Mouse (Mus musculus) limb, embryonic 13.5 days (tissue): Measurements from ENCODE around the gene Nacc1. TPM values are rescaled to one million over a fixed set of nuclear protein-coding genes. Genes with fewer than 3 reads are reported as not detected.
"Not testable (repeated sequence)": the region's sequence is repeated elsewhere in the genome, so short reads cannot be mapped to it uniquely, and the experiment has no call there.

Source experiments
- ATAC-seq: fragments of 200-750 bp; cut with Nextera tagmentation; 2 replicates; pipeline ENCODE4 v1.8.0; 2017; ENCODE audit warnings: low read depth, moderate number of reproducible peaks, moderate TSS enrichment; ENCODE audit not compliant: low FRiP score
- H3K27ac ChIP-seq: fragments of 300-500 bp; sonication (generic); 2 replicates; pipeline ENCODE4 v1.5.1; 2015; ENCODE audit warnings: inconsistent platforms, mild to moderate bottlenecking, moderate library complexity
- H3K27me3 ChIP-seq: fragments of 300-500 bp; sonication (generic); 2 replicates; pipeline ENCODE4 v1.6.1; 2015; ENCODE audit warnings: mild to moderate bottlenecking, inconsistent platforms
- H3K36me3 ChIP-seq: fragments of 300-500 bp; sonication (generic); 2 replicates; pipeline ENCODE4 v1.6.1; 2015; ENCODE audit warnings: inconsistent platforms, mild to moderate bottlenecking, moderate library complexity
- H3K4me1 ChIP-seq: fragments of 300-500 bp; sonication (generic); 2 replicates; pipeline ENCODE4 v1.6.1; 2015; ENCODE audit warnings: inconsistent platforms
- H3K4me2 ChIP-seq: fragments of 300-500 bp; sonication (generic); replicated peaks from 2 replicates; pipeline ENCODE4 v1.6.1; 2015; ENCODE audit warnings: inconsistent platforms, mild to moderate bottlenecking, moderate library complexity
- H3K4me3 ChIP-seq: fragments of 300-500 bp; sonication (generic); 2 replicates; pipeline ENCODE4 v1.5.1; 2015; ENCODE audit warnings: moderate library complexity, mild to moderate bottlenecking, inconsistent platforms
- H3K9ac ChIP-seq: fragments of 300-500 bp; sonication (generic); 2 replicates; pipeline ENCODE4 v1.6.1; 2015; ENCODE audit warnings: mild to moderate bottlenecking, inconsistent platforms
- H3K9me3 ChIP-seq: fragments of 300-500 bp; sonication (generic); 2 replicates; pipeline ENCODE4 v1.6.1; 2016; ENCODE audit warnings: inconsistent platforms
- WGBS: fragments of 180-500 bp; shearing (Covaris S2); methylation state at CpG from one replicate; pipeline ENCODE4 v1.1.7; 2015; 5-methylcytosine and 5-hydroxymethylcytosine counted together
- polyA plus RNA-seq: library from polyadenylated mRNA; unstranded; fragments of >200 nt; fragmentation: Nextera tagmentation; extraction: Ambion mirVana; gene quantifications from 2 replicates; pipeline ENCODE4 v1.2.1, GENCODE M21; 2015

The Nacc1 gene
- polyA plus RNA-seq, 1 experiment from 2014 or later: 15.2 TPM

DNA sequence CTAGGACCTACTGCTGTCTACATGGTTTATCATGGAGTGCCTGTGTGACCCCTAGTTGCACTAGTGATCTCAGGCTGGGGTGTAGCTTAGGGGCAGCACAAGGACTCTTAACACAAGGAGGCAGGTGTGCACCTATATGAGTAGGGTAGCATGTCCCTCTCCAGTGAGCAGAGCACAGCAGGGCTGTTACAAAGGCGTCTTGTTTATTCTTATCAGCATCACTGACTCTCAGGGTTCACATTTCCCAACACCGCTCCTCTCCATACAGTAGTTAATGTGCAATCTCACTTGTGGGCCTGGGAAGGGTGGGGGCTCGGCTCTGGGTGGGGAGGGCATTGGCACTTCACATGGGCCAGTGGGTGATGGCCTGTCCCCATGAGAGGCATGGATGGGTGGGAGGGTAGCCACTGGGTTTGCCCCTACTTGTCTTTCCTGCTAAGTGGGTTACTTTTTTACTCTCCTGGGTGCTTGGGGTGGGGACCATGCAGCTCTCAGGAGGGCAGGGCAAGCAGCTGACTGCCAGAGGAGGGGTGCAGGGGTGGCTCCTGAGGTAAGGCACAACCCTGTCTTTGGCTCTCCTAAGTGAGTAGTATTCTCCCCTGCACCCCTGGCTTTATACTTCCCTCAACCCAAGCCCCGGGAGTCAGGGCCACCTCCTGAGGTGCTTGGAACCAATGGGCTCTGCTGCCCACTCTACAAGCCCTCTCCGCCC lies 17.2 kb downstream of the Nacc1 start:
- not testable (repeated sequence) for H3K4me1 ChIP-seq, H3K27me3 ChIP-seq, H3K4me3 ChIP-seq, H3K9me3 ChIP-seq, H3K9ac ChIP-seq, H3K27ac ChIP-seq, H3K4me2 ChIP-seq, ATAC-seq
- peaks cover 72% of the 10 kb centered on the region for H3K36me3 ChIP-seq
- WGBS: 89% methylated on average over 5 of the region's 5 CpGs

DNA sequence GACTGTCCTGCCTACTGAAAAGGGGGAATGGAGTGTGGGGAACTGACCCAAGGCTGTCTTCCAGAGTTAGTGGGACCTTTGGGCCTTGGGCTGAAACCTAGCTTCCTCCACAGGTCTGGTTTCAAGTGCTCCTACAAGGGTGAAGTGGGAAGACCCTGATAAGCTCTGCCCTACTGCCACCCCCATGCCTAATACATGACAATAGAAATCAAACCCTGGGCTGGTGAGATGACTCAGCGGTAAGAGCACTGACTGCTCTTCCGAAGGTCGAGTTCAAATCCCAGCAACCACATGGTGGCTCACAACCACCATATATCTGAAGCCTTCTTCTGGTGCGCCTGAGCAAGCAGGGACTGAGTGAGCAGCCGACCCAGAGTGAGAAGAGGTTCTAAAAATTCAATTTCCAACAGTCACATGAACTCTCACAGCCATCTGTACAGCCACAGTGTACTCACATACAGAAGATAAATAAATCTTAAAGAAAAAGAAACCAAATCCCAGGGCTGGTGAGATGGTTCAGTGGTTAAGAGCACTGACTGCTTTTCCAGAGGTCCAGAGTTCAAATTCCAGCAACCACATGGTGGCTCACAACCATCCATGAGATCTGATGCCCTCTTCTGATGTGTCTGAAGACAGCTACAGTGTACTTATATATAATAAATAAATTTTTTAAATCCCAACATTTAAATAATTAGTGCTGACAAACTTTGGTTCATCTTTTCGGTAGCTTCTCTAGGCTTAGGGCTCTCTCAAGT lies 18.8 kb downstream of the Nacc1 start:
- 85% methylated on average over 6 of the region's 6 CpGs for WGBS

DNA sequence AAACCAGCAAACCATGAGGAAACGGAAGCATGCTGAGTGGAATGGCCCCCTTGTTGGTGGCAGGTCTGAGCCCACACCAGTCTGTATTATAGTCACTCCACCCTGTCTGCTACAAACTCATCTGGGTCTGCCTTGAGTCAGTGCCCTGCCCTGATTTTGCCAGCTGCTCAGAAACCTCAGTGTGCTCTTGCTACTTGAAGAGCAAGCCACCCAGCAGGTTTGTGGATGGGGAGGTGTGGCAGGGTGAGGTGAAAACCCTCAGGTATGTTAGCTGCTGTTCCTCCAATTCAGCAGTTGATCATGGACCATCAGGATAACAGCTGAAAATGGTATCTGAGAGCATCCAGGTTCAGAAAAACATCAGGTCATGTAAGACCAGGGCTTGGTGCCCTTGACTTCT lies 19.6 kb downstream of the Nacc1 start:
- peaks cover 15% of the 10 kb centered on the region for H3K4me1 ChIP-seq
- H3K27ac ChIP-seq: no peak overlapping the region
- H3K27me3 ChIP-seq: no peaks in the 10 kb centered on the region
- H3K9me3 ChIP-seq: no peaks in the 10 kb centered on the region
- no peak overlapping the region for H3K9ac ChIP-seq
- no peak overlapping the region for H3K4me2 ChIP-seq
- no peak overlapping the region for H3K4me3 ChIP-seq
- WGBS: 88% methylated on average over 1 of the region's 1 CpGs
- no peak for ATAC-seq
- peaks cover 50% of the 10 kb centered on the region for H3K36me3 ChIP-seq

More for the DNA sequence above, 18.8 kb downstream of the Nacc1 start:
- Histone ChIP-seq H3K9ac (no peak overlapping the region), H3K27ac (no peak overlapping the region), H3K4me1 (peaks cover 10% of the 10 kb centered on the region), H3K4me2 (no peak overlapping the region), H3K4me3 (no peak overlapping the region), H3K27me3 (no peaks in the 10 kb centered on the region), H3K36me3 (peaks cover 57% of the 10 kb centered on the region), H3K9me3 (no peaks in the 10 kb centered on the region)
- no peak for ATAC-seq

DNA sequence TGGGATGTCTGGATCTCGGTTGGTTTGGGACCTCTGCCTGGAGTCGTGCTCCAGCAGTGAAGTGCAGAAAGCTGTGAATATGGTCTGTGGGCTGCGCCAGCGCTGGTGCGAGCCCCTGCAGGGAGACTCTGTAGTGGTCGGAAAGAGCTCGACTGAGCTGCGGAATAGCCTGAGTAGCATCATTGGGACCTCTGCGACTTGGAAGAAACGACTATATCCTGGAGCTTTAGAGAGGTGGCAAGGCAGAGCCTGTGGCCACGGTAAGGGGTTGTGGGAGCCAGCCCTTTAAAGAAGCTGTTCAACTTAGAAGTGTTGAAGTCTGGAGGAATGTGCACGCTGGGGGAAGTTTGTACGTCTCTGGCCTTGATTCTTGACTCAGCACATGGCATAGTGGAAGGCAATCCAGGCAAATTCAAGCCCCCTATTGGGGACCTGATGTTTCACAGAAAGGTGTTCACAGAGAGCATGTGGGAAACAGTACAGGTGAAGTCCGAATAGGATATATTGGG lies 22.2 kb downstream of the Nacc1 start:
- Histone ChIP-seq H3K4me1 (peaks cover 23% of the 10 kb centered on the region), H3K27ac (peak overlapping the region; percentile 95), H3K4me2 (peak overlapping the region; percentile 94), H3K36me3 (peaks cover 24% of the 10 kb centered on the region), H3K9ac (peak overlapping the region; percentile 77), H3K9me3 (no peaks in the 10 kb centered on the region), H3K4me3 (peak overlapping the region; percentile 90), H3K27me3 (no peaks in the 10 kb centered on the region)
- WGBS: 2% methylated on average over 14 of the region's 14 CpGs
- ATAC-seq: peak; percentile 12; the same call in 1 of the 2 replicates

DNA sequence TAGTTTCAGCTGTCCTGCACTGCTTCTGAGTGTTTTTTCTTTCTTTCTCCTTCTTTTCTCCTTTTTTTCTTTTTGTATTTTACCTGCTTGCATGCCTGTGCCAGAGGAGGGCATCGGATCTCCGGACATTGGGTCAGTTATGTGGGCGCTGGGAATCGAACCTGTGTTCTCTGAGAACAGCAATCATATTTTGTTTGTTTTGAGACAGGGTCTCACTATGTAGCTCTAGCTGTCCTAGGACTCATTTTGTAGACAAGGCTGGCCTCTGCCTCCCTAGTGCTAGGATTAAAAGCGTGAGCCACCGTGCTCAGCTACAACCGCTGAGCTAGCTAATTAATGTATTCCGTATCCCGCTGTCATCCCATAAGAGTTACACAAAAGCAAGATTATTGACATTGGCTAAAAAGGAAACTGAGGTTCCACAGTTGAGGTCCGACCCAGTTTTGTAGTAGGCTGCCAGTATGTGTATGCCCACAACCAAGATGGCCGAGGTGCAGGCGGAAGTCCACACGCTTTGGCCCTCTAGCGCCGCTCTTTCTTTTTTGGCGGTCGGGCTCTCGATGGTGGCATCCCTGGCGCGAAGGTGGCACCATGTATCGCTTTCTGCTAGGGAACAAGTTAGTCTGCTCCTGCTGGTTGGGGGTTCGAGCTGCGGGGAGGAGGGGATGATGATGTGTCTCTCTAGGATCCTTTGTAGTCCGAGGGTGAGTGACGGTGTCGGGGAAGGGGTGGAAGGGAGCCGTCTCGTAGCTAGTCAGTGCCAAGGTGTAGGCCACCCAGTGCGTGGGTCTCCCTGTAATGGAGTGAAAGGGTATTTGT lies 22.9 kb downstream of the Nacc1 start:
- Histone ChIP-seq H3K4me2 (peak overlapping the region; percentile 94), H3K9ac (peak overlapping the region; percentile 77), H3K4me3 (peak overlapping the region; percentile 90), H3K9me3 (no peaks in the 10 kb centered on the region), H3K27me3 (no peaks in the 10 kb centered on the region), H3K36me3 (peaks cover 18% of the 10 kb centered on the region), H3K4me1 (peaks cover 29% of the 10 kb centered on the region), H3K27ac (peak overlapping the region; percentile 95)
- WGBS: under 1% methylated on average over 29 of the region's 29 CpGs
- ATAC-seq: peak; percentile 30; the same call in 1 of the 2 replicates

DNA sequence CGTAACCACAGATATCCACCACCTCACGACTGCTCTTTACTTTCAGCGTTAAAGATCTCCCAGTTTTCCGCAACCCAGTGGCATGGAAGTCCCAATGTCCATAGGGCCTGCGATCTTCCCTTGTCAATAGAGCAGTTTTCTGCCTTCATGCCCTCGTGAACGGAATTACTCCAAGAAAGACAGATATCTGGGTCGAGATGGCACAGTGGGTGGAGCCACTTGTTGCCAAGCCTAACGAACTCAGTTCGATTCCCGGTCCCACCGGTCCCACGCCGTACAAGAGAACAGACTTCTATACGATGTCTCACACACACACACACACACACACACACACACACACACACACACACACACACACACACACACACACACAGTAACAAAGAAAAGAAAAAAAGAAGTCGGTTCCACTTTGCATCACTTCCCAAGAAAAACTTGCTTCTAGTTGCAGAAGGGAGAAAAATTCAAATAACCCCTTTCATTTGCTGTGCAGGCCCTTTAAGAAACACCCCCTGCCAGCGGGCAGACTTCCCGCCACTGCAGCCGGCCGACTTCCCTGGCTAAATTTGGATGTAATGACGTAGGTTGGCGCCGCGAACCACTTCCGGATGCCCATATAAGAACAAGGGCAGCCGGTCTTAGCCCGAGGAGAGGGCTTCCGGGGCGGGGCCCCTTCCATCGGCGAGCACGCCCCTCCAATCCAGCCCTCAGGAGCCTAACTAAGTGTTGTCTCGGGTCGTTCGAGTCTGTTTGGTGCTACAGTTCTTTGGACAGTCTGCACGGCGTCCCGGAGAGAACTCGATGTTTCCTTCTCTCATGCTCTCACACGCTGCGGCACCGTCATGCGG lies 24.0 kb downstream of the Nacc1 start:
- Histone ChIP-seq H3K4me2 (peak overlapping the region; percentile 94), H3K36me3 (peaks cover 10% of the 10 kb centered on the region), H3K9ac (peak overlapping the region; percentile 77), H3K9me3 (no peaks in the 10 kb centered on the region), H3K4me1 (peaks cover 40% of the 10 kb centered on the region), H3K27me3 (no peaks in the 10 kb centered on the region), H3K4me3 (peak overlapping the region; percentile 90), H3K27ac (peak overlapping the region; percentile 95)
- 3% methylated on average over 43 of the region's 43 CpGs for WGBS
- ATAC-seq: peak; percentile 86

DNA sequence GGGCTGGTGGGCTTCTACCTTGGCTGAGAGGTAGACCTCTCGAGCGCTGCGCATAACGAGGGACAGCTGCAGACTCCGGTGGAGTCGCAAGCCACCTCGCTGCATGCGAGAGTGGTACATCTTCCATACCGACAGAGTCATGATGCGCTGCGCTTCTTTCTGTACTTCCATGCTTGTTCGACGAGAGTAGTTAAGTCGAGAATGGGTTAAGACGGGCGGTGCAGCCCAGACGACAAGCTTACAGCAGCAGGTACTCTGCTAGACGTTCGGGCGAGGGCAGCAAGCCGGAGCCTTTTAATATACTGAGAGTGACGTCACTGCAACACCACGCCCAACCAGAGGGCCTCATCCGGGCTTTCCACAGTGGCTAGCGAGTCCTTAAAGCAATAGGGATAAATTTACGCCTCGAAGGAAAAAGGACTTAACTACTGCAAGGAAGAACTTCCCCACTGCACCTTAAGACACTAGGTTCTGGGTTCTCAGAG lies 25.0 kb downstream of the Nacc1 start, which contains the start of gene Ier2:
Ier2 (minus strand) TSS at position 272 of the 485 bp plus-strand sequence.
- Histone ChIP-seq H3K4me2 (peak within 1 kb of the TSS; percentile 94), H3K4me1 (peaks cover 49% of the 10 kb centered on the region), H3K36me3 (no peaks in the 10 kb centered on the region), H3K27ac (peak within 1 kb of the TSS; percentile 93), H3K4me3 (peak within 1 kb of the TSS; percentile 90), H3K27me3 (no peaks in the 10 kb centered on the region), H3K9me3 (no peaks in the 10 kb centered on the region), H3K9ac (peak within 1 kb of the TSS; percentile 96)
- WGBS: under 1% methylated on average over 27 of the region's 27 CpGs
- peak; percentile 86 for ATAC-seq

DNA sequence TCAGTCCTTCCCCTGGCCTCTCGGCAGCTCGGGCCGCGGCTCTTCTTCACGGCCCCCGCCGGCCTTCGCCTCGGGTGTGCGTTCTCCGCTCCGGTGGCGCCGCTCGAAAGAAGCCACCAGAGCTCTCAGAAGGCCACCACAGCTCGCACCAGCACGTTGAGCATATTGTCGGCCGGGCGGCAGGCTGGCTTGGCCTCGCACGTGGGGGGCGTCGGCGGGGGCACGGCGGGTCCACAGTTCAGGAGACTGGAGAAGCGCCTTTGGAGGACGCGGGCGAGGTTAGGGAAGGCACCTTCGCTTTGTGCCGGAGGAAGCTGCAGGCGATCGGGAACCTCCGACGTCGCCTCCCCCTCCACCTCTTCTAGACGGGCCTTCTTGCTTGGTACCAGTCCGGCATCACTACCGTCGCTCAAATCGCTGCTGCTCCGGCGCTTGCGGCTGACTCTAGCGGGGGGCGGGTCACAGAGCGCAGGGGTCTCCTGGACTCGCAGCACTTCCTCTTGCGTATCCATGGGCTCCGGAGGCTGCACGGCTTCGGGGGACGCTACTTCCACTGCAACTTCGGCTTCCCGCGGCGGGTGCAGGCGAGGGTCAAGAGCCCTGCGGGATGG lies 25.6 kb downstream of the Nacc1 start:
- no peaks in the 10 kb centered on the region for H3K36me3 ChIP-seq
- under 1% methylated on average over 61 of the region's 61 CpGs for whole genome bisulfite sequencing
- H3K27ac ChIP-seq: peak overlapping the region; percentile 93
- peaks cover 55% of the 10 kb centered on the region for H3K4me1 ChIP-seq
- H3K4me2 ChIP-seq: peak overlapping the region; percentile 94
- ATAC-seq: peak; percentile 2; the same call in 1 of the 2 replicates
- no peaks in the 10 kb centered on the region for H3K27me3 ChIP-seq
- H3K4me3 ChIP-seq: peak overlapping the region; percentile 90
- H3K9ac ChIP-seq: peak overlapping the region; percentile 96
- H3K9me3 ChIP-seq: no peaks in the 10 kb centered on the region

DNA sequence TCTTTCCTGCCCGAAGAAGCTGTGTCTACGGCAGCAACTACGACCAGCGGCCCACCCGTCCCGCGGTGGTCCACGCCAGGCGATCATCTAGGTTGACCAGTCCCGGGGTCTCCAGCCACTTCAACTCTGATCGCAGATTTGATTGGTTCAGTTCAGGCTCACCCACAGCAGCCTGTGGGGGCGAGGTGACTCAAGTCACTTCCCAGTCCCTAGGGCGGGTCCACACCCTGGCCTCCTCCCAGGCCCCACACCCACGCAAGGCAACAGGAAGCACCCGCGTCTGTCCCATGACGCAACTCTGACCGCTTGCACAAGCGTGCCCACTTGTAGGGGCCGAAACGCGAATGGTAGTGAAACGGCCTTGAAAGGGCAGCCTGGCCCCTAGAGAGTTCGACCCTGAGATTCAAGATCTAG lies 26.2 kb downstream of the Nacc1 start:
- H3K9me3 ChIP-seq: no peaks in the 10 kb centered on the region
- no peaks in the 10 kb centered on the region for H3K27me3 ChIP-seq
- ATAC-seq: no peak
- no peaks in the 10 kb centered on the region for H3K36me3 ChIP-seq
- WGBS: under 1% methylated on average over 24 of the region's 24 CpGs
- H3K4me3 ChIP-seq: peak overlapping the region; percentile 90
- peak overlapping the region; percentile 96 for H3K9ac ChIP-seq
- H3K4me2 ChIP-seq: peak overlapping the region; percentile 94
- H3K27ac ChIP-seq: peak overlapping the region; percentile 93
- H3K4me1 ChIP-seq: peaks cover 61% of the 10 kb centered on the region

DNA sequence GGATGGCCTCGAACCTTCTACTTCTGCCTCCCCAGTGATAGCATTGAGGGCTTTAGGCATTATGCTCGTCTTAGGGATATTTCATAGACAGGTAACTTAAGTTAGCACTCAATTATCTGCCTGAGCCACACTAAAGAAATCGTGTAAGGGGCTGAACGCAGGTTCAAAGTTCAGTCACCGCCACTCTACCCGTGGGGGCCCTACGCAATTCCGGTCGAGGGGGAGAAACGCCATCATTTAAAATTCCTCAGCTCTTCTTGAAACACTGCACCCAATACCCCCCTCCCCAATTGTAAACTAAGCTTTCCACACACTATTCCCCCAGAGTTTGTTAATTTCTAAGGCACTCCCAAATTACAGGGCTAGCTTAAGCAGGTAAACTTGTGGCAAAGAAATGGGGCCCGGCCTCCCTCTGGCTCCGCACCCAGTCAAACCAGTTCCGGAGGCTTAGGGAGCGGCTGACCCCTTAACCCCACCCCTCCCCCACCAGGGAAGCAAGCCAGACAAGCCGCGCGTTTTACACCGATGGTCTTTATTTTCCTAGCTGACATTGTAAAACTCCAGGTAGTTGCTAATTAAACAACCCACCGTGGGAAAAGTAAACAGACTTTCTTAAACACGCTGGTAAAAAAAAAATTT lies 26.7 kb downstream of the Nacc1 start:
- under 1% methylated on average over 20 of the region's 20 CpGs for WGBS
- peaks cover 62% of the 10 kb centered on the region for H3K4me1 ChIP-seq
- no peaks in the 10 kb centered on the region for H3K27me3 ChIP-seq
- peak overlapping the region; percentile 90 for H3K4me3 ChIP-seq
- no peak for ATAC-seq
- peak overlapping the region; percentile 94 for H3K4me2 ChIP-seq
- H3K9ac ChIP-seq: peak overlapping the region; percentile 96
- no peaks in the 10 kb centered on the region for H3K36me3 ChIP-seq
- H3K27ac ChIP-seq: peak overlapping the region; percentile 93
- H3K9me3 ChIP-seq: no peaks in the 10 kb centered on the region
